Mouse (Mus musculus): ENCODE results near the gene Slc38a6.

Slc38a6 gene

GRCm38 (mm10) chr12:73286287-73287092 lies at the start of gene Slc38a6, which contains the start of gene Trmt5:
Gene Slc38a6, plus strand, starts transcription at chr12:73286779.
Gene Trmt5, minus strand, starts transcription at chr12:73286710.
- peak; percentile 96 for DNase-seq (ENCODE audit: low read depth, low spot score)

- DNase-seq (ENCODE audit: low read depth, low spot score): no peak
These were observed 44.6 kb upstream of the Slc38a6 start for GRCm38 (mm10) chr12:73241960-73242359.

DNA sequence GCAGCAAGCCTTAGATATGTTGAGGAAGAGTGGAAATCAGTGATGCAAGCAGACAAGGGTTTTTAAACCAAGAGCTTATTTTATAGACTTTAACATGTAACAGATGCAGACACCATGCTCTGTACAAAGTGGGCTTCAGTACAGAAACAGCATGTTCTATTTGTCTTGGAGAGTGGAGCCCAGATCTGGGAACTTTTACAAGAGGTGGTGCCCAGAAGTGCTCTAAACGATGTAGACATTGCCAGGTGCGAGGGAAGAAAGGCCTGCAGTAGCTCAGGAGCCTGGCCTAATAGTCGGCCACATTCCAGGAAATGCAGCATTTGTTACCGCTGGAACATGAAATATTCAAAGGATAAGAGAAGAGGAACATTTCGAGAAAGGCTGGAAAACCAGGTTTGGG lies 40.9 kb upstream of the Slc38a6 start:
- DNase-seq (ENCODE audit: low read depth, low spot score): no peak

DNA sequence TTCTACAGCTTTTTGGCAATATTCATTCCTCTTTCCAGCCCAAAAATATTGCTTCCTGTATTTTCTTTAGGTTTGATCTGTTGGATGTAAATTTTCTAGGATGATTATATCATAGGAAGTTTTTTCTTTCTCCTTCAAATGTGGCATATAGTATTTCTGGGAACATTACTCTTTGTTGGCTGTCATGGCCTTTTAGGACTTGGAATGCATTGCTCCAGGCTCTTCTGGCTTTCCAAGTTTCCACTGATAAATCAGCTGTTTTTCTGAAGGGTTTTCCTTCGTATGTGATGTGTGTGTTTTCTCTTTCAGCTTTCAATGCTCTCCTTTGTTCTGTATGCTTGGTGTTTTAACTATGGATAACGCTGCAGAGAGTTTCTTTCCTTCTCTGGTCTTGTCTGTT lies 31.6 kb upstream of the Slc38a6 start:
- no peak for DNase-seq (ENCODE audit: low read depth, low spot score)

- DNase-seq (ENCODE audit: low read depth, low spot score): no peak
These were observed 27.3 kb upstream of the Slc38a6 start for GRCm38 (mm10) chr12:73259269-73259668.

- DNase-seq (ENCODE audit: low read depth, low spot score): no peak
These were observed 26.2 kb upstream of the Slc38a6 start for GRCm38 (mm10) chr12:73260339-73260738.

- DNase-seq (ENCODE audit: low read depth, low spot score): no peak
These were observed 21.1 kb upstream of the Slc38a6 start for GRCm38 (mm10) chr12:73265381-73265978.

DNA sequence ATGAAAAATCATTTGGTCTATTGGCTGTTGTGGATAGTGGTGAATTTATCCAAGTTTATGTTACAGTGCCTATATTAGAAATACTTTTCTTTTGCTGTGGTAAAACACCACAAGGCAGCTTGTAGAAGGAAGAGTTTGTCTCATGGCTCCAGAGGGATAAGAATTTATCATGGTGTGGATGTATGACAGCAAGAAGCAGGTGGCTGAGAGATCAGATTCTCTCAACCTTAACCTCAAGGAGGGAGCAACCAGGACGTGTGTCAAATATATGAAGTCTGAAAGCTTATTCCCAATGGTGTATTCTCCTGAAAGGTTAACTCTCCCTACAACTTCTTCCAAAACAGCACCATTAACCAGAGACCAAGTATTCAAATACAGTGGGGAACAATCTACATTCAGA lies 20.0 kb upstream of the Slc38a6 start:
- no peak for DNase-seq (ENCODE audit: low read depth, low spot score)

- no peak for DNase-seq (ENCODE audit: low read depth, low spot score)
These were observed 18.1 kb upstream of the Slc38a6 start for GRCm38 (mm10) chr12:73268497-73268896.

- DNase-seq (ENCODE audit: low read depth, low spot score): no peak
These were observed 17.0 kb upstream of the Slc38a6 start for GRCm38 (mm10) chr12:73269531-73269930.

DNA sequence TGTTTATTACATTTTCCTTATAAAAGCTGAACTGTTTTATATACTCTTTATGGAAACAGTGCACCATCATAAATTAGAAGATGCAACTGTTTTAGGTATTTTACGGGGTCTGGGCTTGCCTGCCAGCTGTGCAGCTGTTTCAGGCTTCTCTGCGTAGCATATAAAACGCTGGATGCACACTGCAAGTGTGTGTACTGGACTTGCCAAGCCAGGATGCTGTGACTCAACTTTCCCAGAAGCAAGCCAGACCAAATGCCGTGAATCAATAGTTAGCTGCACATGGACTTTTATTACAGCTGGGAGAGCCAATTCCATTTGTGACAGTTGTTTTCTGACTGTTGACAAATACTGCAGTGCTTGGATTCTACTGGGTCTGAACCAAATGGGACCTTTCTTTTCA lies 16.6 kb upstream of the Slc38a6 start:
- DNase-seq (ENCODE audit: low read depth, low spot score): no peak

GRCm38 (mm10) chr12:73274921-73275320 lies 11.7 kb upstream of the Slc38a6 start:
- DNase-seq (ENCODE audit: low read depth, low spot score): no peak

- DNase-seq (ENCODE audit: low read depth, low spot score): peak; percentile 29
These were observed 1.0 kb downstream of the Slc38a6 start for GRCm38 (mm10) chr12:73287609-73288008.

DNA sequence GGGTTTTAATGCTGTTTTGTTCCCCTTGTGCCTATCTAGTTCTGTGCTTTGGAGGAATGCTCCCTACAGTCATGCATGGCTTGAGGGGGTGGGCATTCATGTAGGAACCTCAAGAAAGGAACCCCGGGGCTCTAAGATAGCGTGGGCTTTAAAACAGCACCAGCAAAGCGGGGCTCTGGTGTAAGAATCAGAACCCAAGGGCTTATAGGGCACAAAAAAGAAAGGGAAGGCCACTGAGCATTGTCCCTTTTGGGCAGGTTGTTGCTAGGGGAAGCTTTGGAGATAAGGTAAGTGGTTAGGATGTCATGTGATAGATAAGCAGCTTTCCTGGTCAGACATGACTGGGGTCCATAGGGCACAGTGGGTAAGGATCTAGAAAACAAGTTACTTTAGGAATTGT lies 2.0 kb downstream of the Slc38a6 start:
- no peak for DNase-seq (ENCODE audit: low read depth, low spot score)

GRCm38 (mm10) chr12:73294884-73295283 lies 8.3 kb downstream of the Slc38a6 start:
- DNase-seq (ENCODE audit: low read depth, low spot score): peak; percentile 25

GRCm38 (mm10) chr12:73295505-73296140 lies 9.0 kb downstream of the Slc38a6 start:
- DNase-seq (ENCODE audit: low read depth, low spot score): no peak

DNA sequence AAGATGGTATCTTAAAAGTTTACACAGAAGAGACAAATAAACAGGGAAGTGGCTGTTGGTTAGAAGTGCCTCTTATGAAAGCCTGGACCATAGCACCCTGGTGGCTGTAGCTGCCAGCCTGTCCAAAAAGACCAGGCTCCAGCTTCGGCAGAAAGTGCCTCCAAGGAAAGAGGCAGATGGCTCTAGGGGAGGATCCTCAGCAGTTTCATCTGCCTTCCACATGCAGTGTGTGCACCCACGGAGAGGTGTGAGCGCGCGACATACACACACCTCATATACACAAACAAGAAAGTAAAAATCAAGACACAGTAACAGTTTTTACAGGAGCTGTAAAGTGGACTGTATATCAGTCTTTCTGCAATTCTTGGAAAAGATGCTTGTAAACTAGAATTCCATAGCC lies 12.0 kb downstream of the Slc38a6 start:
- DNase-seq (ENCODE audit: low read depth, low spot score): no peak

GRCm38 (mm10) chr12:73300531-73300930 lies 14.0 kb downstream of the Slc38a6 start:
- DNase-seq (ENCODE audit: low read depth, low spot score): no peak

- no peak for DNase-seq (ENCODE audit: low read depth, low spot score)
These were observed 18.1 kb downstream of the Slc38a6 start for GRCm38 (mm10) chr12:73304636-73305035.

- no peak for DNase-seq (ENCODE audit: low read depth, low spot score)
These were observed 21.2 kb downstream of the Slc38a6 start for GRCm38 (mm10) chr12:73307750-73308149.

DNA sequence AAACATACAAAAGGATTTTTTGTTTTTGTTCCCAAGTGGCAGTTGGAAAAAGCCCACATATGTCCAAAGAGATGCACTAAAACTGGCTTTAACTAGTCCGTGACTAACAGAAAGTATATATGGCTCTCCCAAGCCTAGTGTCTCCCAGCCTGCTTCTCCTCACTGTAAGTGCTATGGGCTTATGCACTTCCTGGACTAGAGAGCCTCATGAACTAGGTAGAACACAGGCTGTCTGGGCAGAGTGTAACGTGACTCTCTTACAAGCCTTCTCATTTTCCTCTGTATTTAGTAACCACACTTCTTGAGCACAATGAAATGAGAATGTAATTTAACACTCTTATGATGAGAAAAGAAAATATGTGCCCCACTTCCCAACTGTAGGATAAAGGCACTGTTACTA lies 22.1 kb downstream of the Slc38a6 start:
- no peak for DNase-seq (ENCODE audit: low read depth, low spot score)
